11 mouse cellular contexts compared by ENCODE assay signal in the genomic region with DNA sequence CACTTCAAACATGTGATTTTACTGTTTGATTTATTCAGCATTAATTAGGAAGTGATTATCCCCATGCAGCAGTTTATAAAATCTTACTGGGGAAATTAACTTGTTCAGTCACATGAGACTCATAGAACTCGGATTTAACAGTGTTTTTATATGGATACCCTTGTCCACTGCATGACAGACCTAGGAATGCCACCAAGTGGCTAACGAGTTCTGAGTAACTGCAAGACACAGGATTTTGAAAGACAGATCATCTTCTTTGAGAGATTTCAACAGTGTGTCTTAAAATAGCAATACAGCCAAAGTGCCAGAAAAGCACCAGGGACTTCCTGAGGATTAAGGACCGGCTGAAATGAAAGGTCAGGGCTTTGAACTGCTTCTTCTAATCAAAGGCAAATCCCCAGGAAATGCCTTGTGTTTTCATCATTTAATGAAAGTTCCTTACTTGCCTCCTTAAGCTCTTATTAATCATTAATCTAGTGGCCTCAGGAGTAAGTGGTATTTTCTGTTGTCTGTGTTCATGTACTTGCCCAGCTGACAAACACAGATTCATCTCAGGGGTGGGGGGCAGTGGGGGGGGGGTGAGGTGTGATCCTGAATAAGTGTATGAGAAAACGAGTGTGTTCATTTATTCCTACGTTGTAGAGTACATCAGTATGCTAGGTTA.
DNase-seq lines count a peak whose midpoint lies in the region; ATAC-seq and TF ChIP-seq lines count a peak whose summit lies in the region.
"Had no signal": no experiment of that assay in that cellular context is flagged by ENCODE, and none has a peak within 500 bp of the region (broad histone marks: within the 10 kb centered on the region; RNA-seq: fewer than 3 reads in every experiment).

No protein-coding gene starts in this region.

- 30% methylated on average over 5 of the region's 5 CpGs for WGBS in heart, embryonic 12.5 days
- 45% methylated on average over 5 of the region's 5 CpGs for WGBS in liver, embryonic 11.5 days
- WGBS in forebrain, embryonic 15.5 days: 14% methylated on average over 5 of the region's 5 CpGs

- H3K36me3 ChIP-seq in heart, embryonic 12.5 days: no peaks in the 10 kb centered on the region
- no peaks in the 10 kb centered on the region for H3K36me3 ChIP-seq in liver, embryonic 11.5 days (ENCODE audit: control insufficient read depth, insufficient read depth, low read length)
- no peaks in the 10 kb centered on the region for H3K36me3 ChIP-seq in forebrain, embryonic 15.5 days
- H3K36me3 ChIP-seq: intestine, embryonic 15.5 days; limb, embryonic 10.5 days had no signal

- H3K27me3 ChIP-seq in heart, embryonic 12.5 days (replicated peaks): no peaks in the 10 kb centered on the region
- no peaks in the 10 kb centered on the region for H3K27me3 ChIP-seq in liver, embryonic 11.5 days (replicated peaks; ENCODE audit: control insufficient read depth, insufficient read depth, low read length)
- no peaks in the 10 kb centered on the region for H3K27me3 ChIP-seq in forebrain, embryonic 15.5 days
- H3K27me3 ChIP-seq: intestine, embryonic 15.5 days had no signal

- no peak for TF ChIP-seq CTCF in gastrocnemius, adult 2 months (IDR thresholded peaks at IDR 0.05)

- peaks cover 14% of the 10 kb centered on the region for H3K4me1 ChIP-seq in heart, embryonic 12.5 days (replicated peaks)
- 0 out of 2 replicates have a peak, but pooled peaks cover 2% of the 10 kb centered on the region for H3K4me1 ChIP-seq in liver, embryonic 11.5 days (replicated peaks; ENCODE audit: control insufficient read depth, insufficient read depth, low read length)
- H3K4me1 ChIP-seq in forebrain, embryonic 15.5 days: 0 out of 2 replicates have a peak, but pooled peaks cover 3% of the 10 kb centered on the region
- H3K4me1 ChIP-seq: intestine, embryonic 15.5 days had no signal

- H3K9ac ChIP-seq in heart, embryonic 12.5 days: no peak overlapping the region
- no peak overlapping the region for H3K9ac ChIP-seq in liver, embryonic 11.5 days (ENCODE audit: low read depth, low read length)
- H3K9ac ChIP-seq in forebrain, embryonic 15.5 days (replicated peaks): no peak overlapping the region
- H3K9ac ChIP-seq: intestine, embryonic 15.5 days had no signal

- peak; percentile 14 for DNase-seq in gastrocnemius, adult 2 months
- no peak for DNase-seq in gastrocnemius, postnatal 25 days
- DNase-seq in 416B (ENCODE audit: low read depth): peak; percentile 19
- DNase-seq in liver, embryonic 11.5 days (ENCODE audit: low spot score): no peak
- DNase-seq in thymus, postnatal 10 days (ENCODE audit: low spot score in 2 of 2): no peak
- DNase-seq: cerebellum, postnatal 36 days had no signal

- peak overlapping the region; percentile 71 for H3K27ac ChIP-seq in gastrocnemius, adult 2 months
- peak overlapping the region; percentile 84 for H3K27ac ChIP-seq in heart, embryonic 12.5 days (ENCODE audit: poor library complexity, severe bottlenecking)
- H3K27ac ChIP-seq in liver, embryonic 11.5 days (ENCODE audit: low read depth, low read length): no peak overlapping the region; the same call in 1 of the 2 replicates
- no peak overlapping the region for H3K27ac ChIP-seq in forebrain, embryonic 15.5 days (replicated peaks)
- H3K27ac ChIP-seq: intestine, embryonic 15.5 days had no signal

- peak overlapping the region; percentile 43; the same call in 1 of the 2 replicates for H3K4me2 ChIP-seq in heart, embryonic 12.5 days
- H3K4me2 ChIP-seq in liver, embryonic 11.5 days: no peak overlapping the region
- no peak overlapping the region for H3K4me2 ChIP-seq in forebrain, embryonic 15.5 days (replicated peaks)
- H3K4me2 ChIP-seq: intestine, embryonic 15.5 days had no signal

- intact Hi-C loops in gastrocnemius, adult 2 months (cut with DNase I): loop anchor here (10.0 kb wide), 1 partner anchor 91 kb away; no protein-coding TSS in a partner anchor

- ATAC-seq in heart, embryonic 12.5 days (ENCODE audit: insufficient number of reproducible peaks, low FRiP score): no peak
- 0 out of 2 replicates have a peak, but pooled peaks have one; percentile 13 for ATAC-seq in liver, embryonic 11.5 days (replicated peaks; ENCODE audit: low FRiP score)
- no peak for ATAC-seq in CD4-positive, CD25-positive, alpha-beta regulatory T cell, adult 4 months
- ATAC-seq in forebrain, embryonic 15.5 days (replicated peaks): no peak

- H3K4me3 ChIP-seq in gastrocnemius, adult 2 months: peak overlapping the region; percentile 60
- H3K4me3 ChIP-seq in heart, embryonic 12.5 days: no peak overlapping the region
- H3K4me3 ChIP-seq in liver, embryonic 11.5 days (ENCODE audit: low read depth, low read length): no peak overlapping the region
- H3K4me3 ChIP-seq in forebrain, embryonic 15.5 days: no peak overlapping the region
- H3K4me3 ChIP-seq: intestine, embryonic 15.5 days; limb, embryonic 10.5 days had no signal

- no peaks in the 10 kb centered on the region for H3K9me3 ChIP-seq in heart, embryonic 12.5 days (replicated peaks)
- no peaks in the 10 kb centered on the region for H3K9me3 ChIP-seq in liver, embryonic 11.5 days (ENCODE audit: control insufficient read depth, low read length)
- H3K9me3 ChIP-seq in forebrain, embryonic 15.5 days: no peaks in the 10 kb centered on the region
- H3K9me3 ChIP-seq: intestine, embryonic 15.5 days; limb, embryonic 10.5 days had no signal

Comparison
In these comparisons a context has a peak if more than half of its experiments do, and no peak if none do; other contexts are left out.
1. DNase-seq: peak in gastrocnemius, adult 2 months (single experiment) and 416B (single experiment); none in gastrocnemius, postnatal 25 days (single experiment), liver, embryonic 11.5 days (single experiment) and thymus, postnatal 10 days (0 of 2).
2. H3K27ac ChIP-seq: peak in gastrocnemius, adult 2 months (single experiment) and heart, embryonic 12.5 days (single experiment); none in liver, embryonic 11.5 days (single experiment) and forebrain, embryonic 15.5 days (single experiment).